Mouse (Mus musculus): Measurements from ENCODE around the gene Tmem151a.

- no peak for TF ChIP-seq CTCF (IDR thresholded peaks at IDR 0.05; ENCODE audit: borderline replicate concordance, insufficient read depth, low read depth, low read length)
- TF ChIP-seq POLR2A (IDR thresholded peaks at IDR 0.05; ENCODE audit: borderline replicate concordance, insufficient read depth, low read length) = no peak
Observed at GRCm38 (mm10) chr19:5069978-5070377, 15.4 kb downstream of the Tmem151a start.
